Mouse (Mus musculus): ENCODE data around the gene Ccdc93.

DNA sequence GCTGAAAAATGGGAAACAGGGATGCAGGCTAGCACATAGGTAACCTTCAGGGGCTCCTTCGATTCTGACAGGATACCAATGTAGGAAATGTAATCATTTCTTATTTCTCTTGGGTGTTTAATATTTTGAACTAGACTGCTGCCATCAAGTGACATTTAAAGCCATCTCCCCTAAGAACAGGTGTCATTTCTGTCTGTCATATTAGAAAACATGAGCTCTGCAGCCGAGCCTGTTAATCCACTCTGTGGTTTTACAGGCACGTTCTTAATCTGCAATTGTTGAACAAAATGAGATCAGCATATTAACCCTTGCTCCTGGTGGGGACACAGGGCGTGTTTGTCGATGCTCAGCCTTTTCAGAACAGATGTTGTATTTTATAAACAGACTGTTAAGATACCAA, 40.7 kb downstream of the Ccdc93 start:
- TF ChIP-seq POLR2A (IDR thresholded peaks at IDR 0.05; ENCODE audit: low read depth, low read length), result no peak
- no peak for TF ChIP-seq CTCF (IDR thresholded peaks at IDR 0.05; ENCODE audit: borderline replicate concordance, insufficient read depth, low read length)
